Mouse (Mus musculus): ENCODE results near the gene Olfr1423.
A peak's percentile ranks its signal among the peaks of the same experiment; 100 is the strongest.
"Not testable (repeated sequence)": the region's sequence is repeated elsewhere in the genome, so short reads cannot be mapped to it uniquely, and the experiment has no call there.

The Olfr1423 gene

DNA sequence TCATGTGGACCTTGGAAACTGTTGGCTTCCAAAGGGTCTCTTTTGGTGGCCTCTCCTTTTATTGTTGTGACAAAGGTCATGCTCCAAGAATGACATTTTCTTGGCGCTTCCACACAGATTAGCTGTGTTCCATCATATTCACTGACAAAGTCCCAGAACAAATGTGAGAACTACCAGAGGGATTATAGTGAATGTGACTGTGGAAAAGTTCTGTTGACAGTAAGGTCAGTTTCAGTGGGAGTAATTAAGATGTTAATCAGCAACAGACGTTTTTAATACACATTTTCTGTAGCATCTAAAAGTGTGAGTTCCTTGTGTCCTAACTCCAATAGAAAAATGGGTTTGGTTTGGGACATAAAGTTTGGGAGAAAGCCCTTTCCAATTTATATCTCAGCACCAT lies at the start of gene Olfr1423:
Gene Olfr1423 (minus strand): TSS at position 101 of the 400 bp plus-strand sequence.
- DNase-seq (ENCODE audit: extremely low read depth, low read depth, low spot score) = no peak

- not testable (repeated sequence) for DNase-seq (ENCODE audit: extremely low read depth, low read depth, low spot score)
Measured at GRCm38 (mm10) chr19:12077631-12078030, 36.5 kb upstream of the Olfr1423 start, which contains the start of gene Olfr1425. TSS of gene Olfr1425 (minus strand) at chr19:12077731.

GRCm38 (mm10) chr19:12069546-12069945 lies 28.4 kb upstream of the Olfr1423 start:
- DNase-seq (ENCODE audit: extremely low read depth, low read depth, low spot score) = not testable (repeated sequence)

DNA sequence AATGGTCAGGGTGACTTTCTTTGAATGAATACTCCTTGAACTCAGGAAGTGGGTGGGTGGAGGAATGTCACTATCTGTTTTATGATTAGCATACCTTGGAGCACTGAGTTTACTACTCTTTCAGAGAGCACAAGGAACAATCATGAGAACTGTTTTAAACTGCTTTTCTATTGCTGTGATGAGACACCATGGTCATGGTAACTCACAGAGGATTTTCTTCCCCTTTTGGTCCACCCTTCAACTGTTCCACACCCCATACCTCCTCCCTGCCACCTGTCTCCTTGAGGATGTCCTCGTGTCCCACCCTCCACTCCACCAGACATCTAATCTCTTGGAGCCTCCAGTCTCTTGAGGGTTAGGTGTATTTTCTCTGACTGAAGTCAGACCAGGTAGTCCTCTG lies 26.7 kb upstream of the Olfr1423 start:
- not testable (repeated sequence) for DNase-seq (ENCODE audit: extremely low read depth, low read depth, low spot score)

DNA sequence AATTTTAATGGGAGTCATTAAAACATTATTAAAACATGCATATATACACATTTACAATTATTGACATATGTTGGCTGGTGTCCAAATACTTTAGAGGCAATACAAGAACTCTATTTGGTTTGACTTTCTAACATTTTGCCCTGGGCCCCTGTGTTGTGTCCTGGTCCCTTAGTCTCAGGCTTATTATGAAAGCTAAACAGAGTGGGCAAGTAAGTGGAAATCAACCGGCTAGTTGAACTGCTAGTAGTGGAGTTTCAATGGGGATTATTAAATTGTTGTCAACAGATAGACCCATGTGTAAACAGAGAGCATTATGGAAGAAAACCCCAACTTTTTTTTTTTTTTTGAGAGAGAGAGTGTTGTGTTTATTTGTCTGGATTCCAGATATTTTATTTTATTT lies 21.5 kb upstream of the Olfr1423 start, which contains the start of gene Olfr1424:
Gene Olfr1424 (minus strand): TSS at position 101 of the 400 bp plus-strand sequence.
- DNase-seq (ENCODE audit: extremely low read depth, low read depth, low spot score) = not testable (repeated sequence)

- no peak for DNase-seq (ENCODE audit: extremely low read depth, low read depth, low spot score)
Measured at GRCm38 (mm10) chr19:12043163-12043562, 2.0 kb upstream of the Olfr1423 start.

DNA sequence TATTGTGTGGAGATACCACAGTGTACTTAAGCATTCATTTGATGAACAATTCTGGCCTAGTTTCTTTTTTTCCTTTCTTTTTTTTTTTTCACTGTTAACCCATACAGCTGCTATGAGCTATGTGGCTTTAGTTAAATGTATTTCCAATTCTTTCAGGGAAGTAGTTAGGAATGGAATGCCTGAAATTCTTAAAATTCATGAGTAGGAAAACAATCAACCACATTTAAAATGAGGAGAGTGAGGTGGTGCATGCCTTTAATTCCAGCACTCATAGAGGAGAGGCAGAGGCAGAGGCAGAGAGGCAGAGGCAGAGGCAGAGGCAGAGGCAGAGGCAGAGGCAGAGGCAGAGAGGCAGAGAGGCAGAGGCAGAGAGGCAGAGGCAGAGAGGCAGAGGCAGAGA lies 3.4 kb downstream of the Olfr1423 start:
- no peak for DNase-seq (ENCODE audit: extremely low read depth, low read depth, low spot score)

- no peak for DNase-seq (ENCODE audit: extremely low read depth, low read depth, low spot score)
Measured at GRCm38 (mm10) chr19:12026606-12027005, 14.5 kb downstream of the Olfr1423 start.

DNA sequence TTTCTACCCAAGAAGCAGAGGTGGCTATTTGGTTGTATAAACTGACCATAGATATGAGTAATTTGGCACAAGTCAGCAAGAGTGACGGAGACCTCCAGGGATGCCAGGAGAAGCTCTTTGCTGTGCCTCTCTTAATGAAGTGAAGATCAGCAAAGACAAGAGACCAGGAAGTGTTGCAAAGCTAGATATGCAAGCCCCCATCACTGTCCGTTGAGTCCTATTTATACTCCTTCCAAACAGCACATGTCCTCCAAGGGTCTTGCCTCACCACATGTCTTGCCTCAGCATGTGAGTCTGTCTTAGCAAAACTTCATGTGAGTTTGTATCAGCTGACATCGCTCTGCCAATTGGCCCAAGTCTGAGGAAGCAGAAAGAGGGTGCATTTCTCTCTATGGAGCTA lies 15.8 kb downstream of the Olfr1423 start:
- no peak for DNase-seq (ENCODE audit: extremely low read depth, low read depth, low spot score)

- DNase-seq (ENCODE audit: extremely low read depth, low read depth, low spot score) = no peak
Measured at GRCm38 (mm10) chr19:12024149-12024548, 17.0 kb downstream of the Olfr1423 start.

GRCm38 (mm10) chr19:12016192-12016591 lies 24.9 kb downstream of the Olfr1423 start:
- no peak for DNase-seq (ENCODE audit: extremely low read depth, low read depth, low spot score)

DNA sequence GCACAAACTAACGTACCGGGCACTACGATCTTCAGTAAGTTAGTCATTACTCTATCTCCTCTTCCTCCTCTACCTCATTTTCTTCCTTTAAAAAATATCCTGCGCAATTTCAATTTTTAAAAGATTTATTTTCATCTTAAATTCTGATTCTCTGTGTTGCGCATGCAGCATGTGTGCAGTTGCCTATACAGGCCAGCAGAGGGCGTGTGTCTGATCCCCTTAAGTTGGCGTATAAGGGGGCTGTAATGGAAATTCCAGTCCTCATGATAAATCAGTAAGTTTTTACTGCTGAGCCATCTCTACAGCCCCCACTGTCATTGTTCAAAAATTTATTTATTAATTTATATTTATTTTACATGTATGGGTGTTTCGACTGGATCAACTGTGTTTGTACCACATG lies 25.4 kb downstream of the Olfr1423 start:
- DNase-seq (ENCODE audit: extremely low read depth, low read depth, low spot score) = no peak

DNA sequence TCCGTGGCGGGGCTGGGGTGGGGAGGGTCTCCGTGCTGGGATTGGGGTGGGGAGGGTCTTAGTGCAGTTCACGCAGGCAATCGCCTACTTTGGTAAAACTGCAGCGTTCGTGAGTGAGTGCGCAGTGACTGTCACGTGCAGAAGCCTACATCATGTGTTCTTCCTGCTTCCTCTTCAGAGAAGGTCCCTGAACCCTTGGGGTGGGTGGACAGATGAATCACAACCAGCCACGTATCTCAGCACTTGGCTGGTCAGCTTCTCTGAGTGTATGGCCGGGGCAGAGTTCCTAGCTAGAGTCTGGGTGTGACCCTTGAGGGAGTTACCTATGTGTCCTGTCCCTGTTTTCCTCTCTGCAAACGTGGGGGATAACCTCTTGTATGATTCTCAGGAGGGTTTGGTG lies 27.9 kb downstream of the Olfr1423 start:
- no peak for DNase-seq (ENCODE audit: extremely low read depth, low read depth, low spot score)

DNA sequence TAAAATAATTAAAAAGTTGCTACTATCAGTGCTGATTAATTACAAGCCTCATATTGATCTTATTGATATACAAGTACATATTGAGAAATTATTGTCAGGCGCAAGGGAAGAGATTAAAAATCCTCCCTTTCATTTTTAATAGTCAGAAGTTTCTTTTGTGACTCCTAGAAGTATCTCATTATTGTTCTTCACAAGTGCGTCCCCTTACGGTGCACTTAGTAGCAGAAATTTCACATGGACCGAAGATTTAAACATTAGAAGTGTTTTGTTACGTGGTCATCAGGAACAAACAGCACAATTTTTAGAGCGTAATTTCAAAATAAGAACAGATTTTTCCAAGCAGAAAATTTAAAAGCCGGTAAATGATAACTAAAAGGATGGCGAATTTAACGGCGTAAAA lies 28.5 kb downstream of the Olfr1423 start:
- no peak for DNase-seq (ENCODE audit: extremely low read depth, low read depth, low spot score)

GRCm38 (mm10) chr19:12011560-12012556 lies 29.3 kb downstream of the Olfr1423 start:
- DNase-seq (ENCODE audit: extremely low read depth, low read depth, low spot score) = no peak

DNA sequence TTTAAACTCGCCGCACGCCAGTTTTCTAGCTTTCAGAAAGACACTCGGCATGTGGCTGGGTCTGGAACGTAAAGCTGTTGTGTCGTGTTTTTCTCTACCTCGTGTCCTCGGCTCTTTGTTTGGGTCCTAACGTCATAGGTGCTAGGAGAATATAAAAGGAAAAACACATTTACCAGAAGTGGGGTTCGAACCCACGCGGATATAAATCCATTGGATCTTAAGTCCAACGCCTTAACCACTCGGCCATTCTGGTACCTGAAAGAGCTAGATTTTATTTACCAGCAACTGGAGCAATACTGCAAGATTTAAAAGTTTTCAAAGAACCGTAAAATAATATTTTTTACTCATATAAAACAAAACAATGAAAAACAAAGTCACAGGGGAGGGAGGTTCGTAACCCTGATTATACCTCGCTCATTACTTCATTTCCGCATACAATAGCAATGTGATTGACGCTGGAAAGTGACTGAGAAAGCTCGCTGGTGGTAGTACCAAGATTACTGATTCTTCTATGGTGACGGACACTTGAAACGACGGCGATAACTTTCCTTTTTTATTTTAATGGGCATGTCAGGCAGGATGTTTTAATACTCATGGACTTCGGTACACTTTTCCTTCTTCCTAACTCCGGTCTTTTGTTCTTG lies 30.1 kb downstream of the Olfr1423 start:
- peak; percentile 64 for DNase-seq (ENCODE audit: extremely low read depth, low read depth, low spot score)

- no peak for DNase-seq (ENCODE audit: extremely low read depth, low read depth, low spot score)
Measured at GRCm38 (mm10) chr19:12010281-12010771, 30.8 kb downstream of the Olfr1423 start.

DNA sequence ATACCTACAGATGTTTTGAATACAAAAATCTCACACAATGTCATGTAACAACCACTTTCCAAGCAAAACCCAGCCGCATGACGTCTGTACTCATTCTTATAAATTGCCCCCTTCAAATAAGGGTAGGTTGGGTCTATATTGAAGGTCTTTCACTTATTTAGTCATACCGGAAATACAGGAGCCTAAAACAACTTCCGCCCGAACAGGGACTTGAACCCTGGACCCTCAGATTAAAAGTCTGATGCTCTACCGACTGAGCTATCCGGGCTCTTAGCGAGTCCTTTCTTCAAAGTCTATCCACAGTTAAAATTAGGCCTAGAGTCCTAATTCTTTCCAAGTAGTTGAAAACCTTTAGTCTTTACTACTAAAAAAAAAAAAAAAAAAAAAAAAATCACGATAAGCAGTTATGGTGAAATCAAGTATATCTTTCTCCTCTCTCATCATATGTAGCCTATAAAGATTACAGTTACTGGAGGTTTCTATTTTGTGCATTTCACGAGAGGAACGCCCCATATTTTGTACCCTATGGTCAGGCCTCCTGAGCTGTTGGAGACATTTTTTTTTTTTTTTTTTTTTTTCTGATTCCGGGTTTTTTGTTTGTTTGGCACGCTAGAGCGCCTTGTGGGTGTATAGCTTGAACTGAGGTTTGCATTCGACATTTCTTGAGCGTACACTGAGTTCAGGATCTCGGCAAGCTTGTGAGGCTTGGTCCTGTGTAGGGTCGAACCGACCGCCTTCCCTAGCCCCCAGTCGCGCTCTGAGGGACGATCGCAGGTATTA lies 31.4 kb downstream of the Olfr1423 start:
- DNase-seq (ENCODE audit: extremely low read depth, low read depth, low spot score) = no peak

DNA sequence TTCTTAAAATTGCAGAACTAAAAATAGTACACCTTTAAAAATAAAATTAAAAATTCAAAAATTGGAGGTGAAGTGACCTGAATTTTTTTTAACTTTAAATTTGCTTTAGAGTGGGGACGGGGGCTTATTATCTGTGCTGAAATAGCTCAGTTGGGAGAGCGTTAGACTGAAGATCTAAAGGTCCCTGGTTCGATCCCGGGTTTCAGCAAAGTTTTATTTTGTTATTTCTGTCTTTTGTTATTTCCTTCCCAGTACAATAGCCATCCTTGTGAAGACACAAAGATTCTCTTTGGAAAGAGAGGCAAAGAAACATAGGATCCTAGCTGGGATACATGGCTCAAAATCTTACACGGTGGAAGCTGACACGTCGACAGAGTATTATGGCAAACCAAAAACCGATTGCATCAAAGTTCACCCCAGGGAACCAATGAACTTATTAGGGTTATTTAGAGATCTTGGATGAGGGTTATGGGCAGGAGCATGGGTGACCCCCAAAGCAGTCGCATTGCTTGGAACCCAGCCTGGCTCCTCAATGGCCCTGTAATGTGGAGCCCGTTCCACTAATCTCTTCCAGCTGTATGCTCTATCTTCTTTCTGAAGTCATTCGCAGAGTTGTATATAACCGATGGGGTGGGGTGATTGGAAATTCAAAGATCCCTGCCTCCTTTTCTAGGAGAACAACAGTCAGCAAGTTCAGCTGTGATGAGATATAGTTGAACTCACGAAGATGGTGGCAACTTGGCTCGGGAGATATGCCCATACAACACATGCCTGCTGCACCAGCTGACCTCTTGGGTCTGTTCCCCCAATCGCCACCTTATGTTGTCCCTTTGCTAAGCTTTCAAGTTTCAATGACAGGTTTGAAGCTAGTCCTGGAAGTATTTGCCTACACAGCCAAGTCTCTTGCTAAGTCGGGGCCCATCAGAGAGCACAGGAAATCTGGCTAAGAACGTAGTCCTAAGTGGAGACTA lies 32.4 kb downstream of the Olfr1423 start:
- DNase-seq (ENCODE audit: extremely low read depth, low read depth, low spot score) = no peak
